Mouse (Mus musculus) lung, embryonic 16.5 days (tissue): Measurements from ENCODE around the gene Mamdc2. TPM values are rescaled to one million over a fixed set of nuclear protein-coding genes. Genes with fewer than 3 reads are reported as not detected.
A peak's percentile ranks its signal among the peaks of the same experiment; 100 is the strongest.
"Not testable (repeated sequence)": the region's sequence is repeated elsewhere in the genome, so short reads cannot be mapped to it uniquely, and the experiment has no call there.

ENCODE experiments used
- ATAC-seq: fragments of 200-750 bp; cut with Nextera tagmentation; 2 replicates; pipeline ENCODE4 v1.8.0; 2017; ENCODE audit warnings: low read depth, mild to moderate bottlenecking, moderate library complexity
- H3K27ac ChIP-seq: fragments of 300-500 bp; sonication (generic); 2 replicates; pipeline ENCODE4 v1.5.1; 2014; ENCODE audit warnings: mild to moderate bottlenecking, control low read depth, low read length
- H3K27me3 ChIP-seq: fragments of 300-500 bp; sonication (generic); 2 replicates; pipeline ENCODE4 v1.6.1; 2014; ENCODE audit warnings: low read depth, low read length, mixed read lengths; ENCODE audit not compliant: control insufficient read depth, insufficient read depth
- H3K36me3 ChIP-seq: fragments of 300-500 bp; sonication (generic); 2 replicates; pipeline ENCODE4 v1.6.1; 2014; ENCODE audit warnings: low read length; ENCODE audit not compliant: control insufficient read depth, insufficient read depth
- H3K4me1 ChIP-seq: fragments of 300-500 bp; sonication (generic); replicated peaks from 2 replicates; pipeline ENCODE4 v1.6.1; 2014; ENCODE audit warnings: low read length, mixed read lengths; ENCODE audit not compliant: control insufficient read depth, insufficient read depth
- H3K4me2 ChIP-seq: fragments of 300-500 bp; sonication (generic); 2 replicates; pipeline ENCODE4 v1.6.1; 2014; ENCODE audit warnings: low read depth, low read length, control low read depth
- H3K4me3 ChIP-seq: fragments of 300-500 bp; sonication (generic); 2 replicates; pipeline ENCODE4 v1.5.1; 2014; ENCODE audit warnings: mild to moderate bottlenecking, low read length, control low read depth
- H3K9ac ChIP-seq: fragments of 300-500 bp; sonication (generic); 2 replicates; pipeline ENCODE4 v1.6.1; 2014; ENCODE audit warnings: low read length, control low read depth
- H3K9me3 ChIP-seq: fragments of 300-500 bp; sonication (generic); 2 replicates; pipeline ENCODE4 v1.6.1; 2016; ENCODE audit warnings: low read length; ENCODE audit not compliant: control insufficient read depth
- WGBS: fragments of 180-500 bp; shearing (Covaris S2); extraction: QIAGEN DNeasy Blood & Tissue Kit; methylation state at CpG from one replicate; pipeline ENCODE4 v1.1.7; 2014; 5-methylcytosine and 5-hydroxymethylcytosine counted together
- polyA plus RNA-seq: library from polyadenylated mRNA; unstranded; fragments of >200 nt; fragmentation: Nextera tagmentation; extraction: Ambion mirVana; gene quantifications from 2 replicates; pipeline ENCODE4 v1.2.1, GENCODE M21; 2015

Gene Mamdc2
- 4.6 and 5.2 TPM in 2 replicates for polyA plus RNA-seq

GRCm38 (mm10) chr19:23447988-23448497, at the start of gene Mamdc2:
TSS of gene Mamdc2 (minus strand) at chr19:23448442.
- Histone ChIP-seq H3K9me3 (no peaks in the 10 kb centered on the region), H3K27me3 (no peaks in the 10 kb centered on the region), H3K4me2 (peak within 1 kb of the TSS; percentile 98), H3K4me1 (peaks cover 9% of the 10 kb centered on the region), H3K4me3 (peak within 1 kb of the TSS; percentile 54), H3K27ac (no peak within 1 kb of the TSS), H3K36me3 (no peaks in the 10 kb centered on the region), H3K9ac (peak within 1 kb of the TSS; percentile 61)
- peak; percentile 48; the same call in 1 of the 2 replicates for ATAC-seq
- 2% methylated on average over 19 of the region's 19 CpGs for WGBS

- ATAC-seq: no peak
- 0 out of 2 replicates have a peak, but pooled peaks cover 4% of the 10 kb centered on the region for H3K4me1 ChIP-seq
- no peak overlapping the region for H3K27ac ChIP-seq
- 82% methylated on average over 7 of the region's 7 CpGs for WGBS
- H3K4me3 ChIP-seq: no peak overlapping the region
- H3K27me3 ChIP-seq: no peaks in the 10 kb centered on the region
- no peaks in the 10 kb centered on the region for H3K36me3 ChIP-seq
- no peak overlapping the region for H3K4me2 ChIP-seq
- no peaks in the 10 kb centered on the region for H3K9me3 ChIP-seq
- H3K9ac ChIP-seq: no peak overlapping the region
Observed at GRCm38 (mm10) chr19:23498011-23498410, 49.8 kb upstream of the Mamdc2 start.

- no peak overlapping the region for H3K4me2 ChIP-seq
- WGBS: 49% methylated on average over 10 of the region's 10 CpGs
- no peak for ATAC-seq
Observed at GRCm38 (mm10) chr19:23497171-23497917, 49.1 kb upstream of the Mamdc2 start.

GRCm38 (mm10) chr19:23496536-23496935, 48.3 kb upstream of the Mamdc2 start:
- Histone ChIP-seq H3K4me1 (peaks cover 4% of the 10 kb centered on the region; the same call in 1 of the 2 replicates), H3K27me3 (no peaks in the 10 kb centered on the region), H3K9ac (no peak overlapping the region), H3K9me3 (no peaks in the 10 kb centered on the region), H3K27ac (no peak overlapping the region), H3K4me2 (no peak overlapping the region), H3K4me3 (no peak overlapping the region), H3K36me3 (no peaks in the 10 kb centered on the region)
- ATAC-seq: no peak
- 80% methylated on average over 3 of the region's 3 CpGs for WGBS

More at GRCm38 (mm10) chr19:23497171-23497917, 49.1 kb upstream of the Mamdc2 start:
- peaks cover 4% of the 10 kb centered on the region; the same call in 1 of the 2 replicates for H3K4me1 ChIP-seq
- no peaks in the 10 kb centered on the region for H3K27me3 ChIP-seq
- H3K4me3 ChIP-seq: no peak overlapping the region
- no peaks in the 10 kb centered on the region for H3K36me3 ChIP-seq
- H3K9me3 ChIP-seq: no peaks in the 10 kb centered on the region
- H3K27ac ChIP-seq: no peak overlapping the region
- no peak overlapping the region for H3K9ac ChIP-seq

GRCm38 (mm10) chr19:23492663-23493062, 44.4 kb upstream of the Mamdc2 start:
- no peak overlapping the region for H3K9ac ChIP-seq
- no peak overlapping the region for H3K4me3 ChIP-seq
- no peaks in the 10 kb centered on the region for H3K9me3 ChIP-seq
- H3K36me3 ChIP-seq: no peaks in the 10 kb centered on the region
- no peak for ATAC-seq
- no peak overlapping the region for H3K4me2 ChIP-seq
- peaks cover 3% of the 10 kb centered on the region; the same call in 1 of the 2 replicates for H3K4me1 ChIP-seq
- no peak overlapping the region for H3K27ac ChIP-seq
- no peaks in the 10 kb centered on the region for H3K27me3 ChIP-seq

- not testable (repeated sequence) for H3K4me1 ChIP-seq, H3K36me3 ChIP-seq, H3K4me2 ChIP-seq, H3K27me3 ChIP-seq, H3K27ac ChIP-seq, H3K9ac ChIP-seq, H3K4me3 ChIP-seq, H3K9me3 ChIP-seq, ATAC-seq
- 31% methylated on average over 7 of the region's 7 CpGs for WGBS
Observed at GRCm38 (mm10) chr19:23490703-23491102, 42.5 kb upstream of the Mamdc2 start.

- no peak overlapping the region for H3K4me3 ChIP-seq
- H3K36me3 ChIP-seq: no peaks in the 10 kb centered on the region
- no peaks in the 10 kb centered on the region; the same call in 1 of the 2 replicates for H3K4me1 ChIP-seq
- H3K4me2 ChIP-seq: no peak overlapping the region
- no peak overlapping the region for H3K9ac ChIP-seq
- H3K27ac ChIP-seq: no peak overlapping the region
- ATAC-seq: peak; percentile 66
- H3K9me3 ChIP-seq: no peaks in the 10 kb centered on the region
- H3K27me3 ChIP-seq: no peaks in the 10 kb centered on the region
- WGBS: 33% methylated on average over 8 of the region's 8 CpGs
Observed at GRCm38 (mm10) chr19:23489780-23490179, 41.5 kb upstream of the Mamdc2 start.

- no peak overlapping the region for H3K4me3 ChIP-seq
- H3K27me3 ChIP-seq: no peaks in the 10 kb centered on the region
- no peaks in the 10 kb centered on the region for H3K4me1 ChIP-seq
- no peak overlapping the region for H3K9ac ChIP-seq
- no peak overlapping the region for H3K27ac ChIP-seq
- no peak overlapping the region for H3K4me2 ChIP-seq
- H3K36me3 ChIP-seq: no peaks in the 10 kb centered on the region
- WGBS: 89% methylated on average over 1 of the region's 1 CpGs
- no peaks in the 10 kb centered on the region for H3K9me3 ChIP-seq
- no peak for ATAC-seq
Observed at GRCm38 (mm10) chr19:23487421-23487820, 39.2 kb upstream of the Mamdc2 start.

- no peak overlapping the region for H3K4me2 ChIP-seq
- WGBS: 43% methylated on average over 6 of the region's 6 CpGs
- peak; percentile 83 for ATAC-seq
- no peak overlapping the region for H3K9ac ChIP-seq
- no peaks in the 10 kb centered on the region for H3K9me3 ChIP-seq
- no peaks in the 10 kb centered on the region for H3K36me3 ChIP-seq
- no peak overlapping the region for H3K4me3 ChIP-seq
- H3K27ac ChIP-seq: no peak overlapping the region
- H3K4me1 ChIP-seq: no peaks in the 10 kb centered on the region
- H3K27me3 ChIP-seq: no peaks in the 10 kb centered on the region
Observed at GRCm38 (mm10) chr19:23486631-23487270, 38.5 kb upstream of the Mamdc2 start.
